Comparison of ENCODE assay signal across 12 mouse cellular contexts in genomic region chr1:73265009-73265408, GRCm38 (mm10).
DNase-seq lines count a peak whose midpoint lies in the region; ATAC-seq and TF ChIP-seq lines count a peak whose summit lies in the region.
"Had no signal": no experiment of that assay in that cellular context is flagged by ENCODE, and none has a peak within 500 bp of the region (broad histone marks: within the 10 kb centered on the region; RNA-seq: fewer than 3 reads in every experiment).

No protein-coding gene starts in this region.

- H3K27me3 ChIP-seq in forebrain, embryonic 10.5 days (ENCODE audit: poor library complexity, severe bottlenecking) = peaks cover 3% of the 10 kb centered on the region; the same call in 1 of the 2 replicates
- no peaks in the 10 kb centered on the region for H3K27me3 ChIP-seq in forebrain, postnatal 0 days (ENCODE audit: insufficient read depth, low read length)
- H3K27me3 ChIP-seq in kidney, adult 2 months (replicated peaks; ENCODE audit: control insufficient read depth, insufficient read depth, low read length) = no peaks in the 10 kb centered on the region
- H3K27me3 ChIP-seq: forebrain, embryonic 13.5 days; midbrain, embryonic 13.5 days had no signal

- no peak overlapping the region for H3K4me3 ChIP-seq in forebrain, embryonic 10.5 days
- no peak overlapping the region for H3K4me3 ChIP-seq in forebrain, postnatal 0 days (ENCODE audit: low read depth, low read length)
- no peak overlapping the region for H3K4me3 ChIP-seq in kidney, adult 2 months (ENCODE audit: insufficient read depth, low read depth, low read length)
- H3K4me3 ChIP-seq: forebrain, embryonic 13.5 days; midbrain, embryonic 13.5 days had no signal

- TF ChIP-seq POLR2A in kidney, adult 2 months (IDR thresholded peaks at IDR 0.05; ENCODE audit: low read depth, low read length) = no peak

- H3K27ac ChIP-seq in forebrain, embryonic 10.5 days = peak overlapping the region; percentile 51; the same call in 1 of the 2 replicates
- H3K27ac ChIP-seq in forebrain, postnatal 0 days (ENCODE audit: low read depth, low read length) = no peak overlapping the region
- no peak overlapping the region for H3K27ac ChIP-seq in kidney, adult 2 months (ENCODE audit: insufficient read depth, low read depth, low read length)
- H3K27ac ChIP-seq: forebrain, embryonic 13.5 days; midbrain, embryonic 13.5 days had no signal

- H3K4me2 ChIP-seq in forebrain, postnatal 0 days (ENCODE audit: low read depth) = no peak overlapping the region
- H3K4me2 ChIP-seq: forebrain, embryonic 13.5 days; midbrain, embryonic 13.5 days had no signal

- ATAC-seq in forebrain, postnatal 0 days = no peak
- ATAC-seq in monocyte, adult 5-6 weeks (replicated peaks; ENCODE audit: insufficient number of reproducible peaks, low FRiP score, low TSS enrichment, poor library complexity, severe bottlenecking) = no peak
- ATAC-seq in megakaryocyte progenitor cell, adult 5-6 weeks (replicated peaks; ENCODE audit: poor library complexity) = no peak
- ATAC-seq: forebrain, embryonic 13.5 days; hindbrain, embryonic 16.5 days; midbrain, embryonic 13.5 days had no signal

- DNase-seq in forebrain, embryonic 10.5 days (ENCODE audit: extremely low spot score, low spot score) = no peak
- DNase-seq in forebrain, postnatal 0 days = no peak
- peak; percentile 6 for DNase-seq in right cerebral cortex, postnatal 14 days
- no peak for DNase-seq in right cerebral cortex, postnatal 4 days
- peak; percentile 12 to 19 for DNase-seq in heart, postnatal 36 days
- no peak for DNase-seq in kidney, adult 2 months
- DNase-seq: adrenal gland, adult 8-10 months had no signal

- no peaks in the 10 kb centered on the region for H3K9me3 ChIP-seq in forebrain, embryonic 10.5 days
- H3K9me3 ChIP-seq in forebrain, postnatal 0 days (ENCODE audit: low read length) = no peaks in the 10 kb centered on the region
- H3K9me3 ChIP-seq: forebrain, embryonic 13.5 days; midbrain, embryonic 13.5 days had no signal

- no peak for TF ChIP-seq CTCF in forebrain, postnatal 0 days (IDR thresholded peaks at IDR 0.05; ENCODE audit: low read depth)
- TF ChIP-seq CTCF in kidney, adult 2 months (conservative IDR thresholded peaks at IDR 0.05; ENCODE audit: insufficient read depth, insufficient read length, low read depth, low read length) = no peak

- no peak overlapping the region for H3K9ac ChIP-seq in forebrain, postnatal 0 days
- H3K9ac ChIP-seq: forebrain, embryonic 13.5 days; midbrain, embryonic 13.5 days had no signal

- 60% methylated on average over 4 of the region's 4 CpGs for WGBS in forebrain, embryonic 10.5 days
- WGBS in forebrain, postnatal 0 days = 61% methylated on average over 4 of the region's 4 CpGs
- 89% methylated on average over 4 of the region's 4 CpGs for WGBS in kidney, adult 2 months

- intact Hi-C loops in heart, postnatal 36 days (cut with DNase I) = loop anchor here (5.0 kb wide), 1 partner anchor 63 kb away; no protein-coding TSS in a partner anchor

- H3K36me3 ChIP-seq in forebrain, embryonic 10.5 days (replicated peaks) = no peaks in the 10 kb centered on the region
- H3K36me3 ChIP-seq in forebrain, postnatal 0 days (ENCODE audit: insufficient read depth) = no peaks in the 10 kb centered on the region
- H3K36me3 ChIP-seq in kidney, adult 2 months (ENCODE audit: control insufficient read depth, insufficient read depth, low read length) = no peaks in the 10 kb centered on the region
- H3K36me3 ChIP-seq: midbrain, embryonic 13.5 days had no signal

- H3K4me1 ChIP-seq in forebrain, embryonic 10.5 days = peaks cover 7% of the 10 kb centered on the region
- no peaks in the 10 kb centered on the region for H3K4me1 ChIP-seq in forebrain, postnatal 0 days (ENCODE audit: insufficient read depth)
- no peaks in the 10 kb centered on the region for H3K4me1 ChIP-seq in kidney, adult 2 months (ENCODE audit: control insufficient read depth, insufficient read depth, low read length)
- H3K4me1 ChIP-seq: forebrain, embryonic 13.5 days; midbrain, embryonic 13.5 days had no signal

Comparison
In these comparisons a context has a peak if more than half of its experiments do, and no peak if none do; other contexts are left out.
1. DNase-seq: peak in right cerebral cortex, postnatal 14 days (single experiment) and heart, postnatal 36 days (2 of 2); none in forebrain, embryonic 10.5 days (single experiment), forebrain, postnatal 0 days (single experiment), right cerebral cortex, postnatal 4 days (single experiment) and kidney, adult 2 months (single experiment).